Comparison of ENCODE assay signal across 16 mouse cellular contexts in genomic region chr3:145874126-145874525, GRCm38 (mm10). TPM values are rescaled to one million over a fixed set of nuclear protein-coding genes. Genes with fewer than 3 reads are reported as not detected.
DNase-seq lines count a peak whose midpoint lies in the region; ATAC-seq and TF ChIP-seq lines count a peak whose summit lies in the region.
"Had no signal": no experiment of that assay in that cellular context is flagged by ENCODE, and none has a peak within 500 bp of the region (broad histone marks: within the 10 kb centered on the region; RNA-seq: fewer than 3 reads in every experiment).

No protein-coding gene starts in this region.

- no peaks in the 10 kb centered on the region for H3K27me3 ChIP-seq in heart, embryonic 11.5 days (ENCODE audit: control insufficient read depth, insufficient read depth, low read length)
- no peaks in the 10 kb centered on the region for H3K27me3 ChIP-seq in heart, postnatal 0 days (ENCODE audit: control insufficient read depth, insufficient read depth, low read length)
- H3K27me3 ChIP-seq in midbrain, embryonic 10.5 days (ENCODE audit: low read depth, poor library complexity, severe bottlenecking): peaks cover 15% of the 10 kb centered on the region
- H3K27me3 ChIP-seq: heart, embryonic 13.5 days; limb, embryonic 15.5 days; neural tube, embryonic 12.5 days had no signal

- H3K36me3 ChIP-seq in heart, embryonic 11.5 days (ENCODE audit: control insufficient read depth, insufficient read depth, low read length): no peaks in the 10 kb centered on the region
- no peaks in the 10 kb centered on the region for H3K36me3 ChIP-seq in heart, postnatal 0 days (replicated peaks; ENCODE audit: control insufficient read depth, insufficient read depth, low read length)
- no peaks in the 10 kb centered on the region for H3K36me3 ChIP-seq in midbrain, embryonic 10.5 days
- H3K36me3 ChIP-seq: heart, embryonic 13.5 days; limb, embryonic 15.5 days; neural tube, embryonic 12.5 days had no signal

- H3K9me3 ChIP-seq in heart, embryonic 11.5 days (replicated peaks; ENCODE audit: control insufficient read depth, low read length): no peaks in the 10 kb centered on the region
- H3K9me3 ChIP-seq in heart, postnatal 0 days (replicated peaks; ENCODE audit: control insufficient read depth, low read length): no peaks in the 10 kb centered on the region
- no peaks in the 10 kb centered on the region for H3K9me3 ChIP-seq in midbrain, embryonic 10.5 days (replicated peaks)
- H3K9me3 ChIP-seq: heart, embryonic 13.5 days; limb, embryonic 15.5 days; neural tube, embryonic 12.5 days had no signal

- no peak for ATAC-seq in heart, embryonic 11.5 days (replicated peaks; ENCODE audit: insufficient number of reproducible peaks, low FRiP score, low TSS enrichment)
- ATAC-seq in heart, postnatal 0 days (ENCODE audit: insufficient read depth, low read depth): peak; percentile 51
- ATAC-seq: CD4-positive, CD25-positive, alpha-beta regulatory T cell, adult 4 months; forebrain, postnatal 0 days; liver, postnatal 0 days had no signal

- no peak for TF ChIP-seq EP300 in heart, postnatal 0 days (IDR thresholded peaks at IDR 0.05; ENCODE audit: low read depth)

- DNase-seq in heart, adult 8-10 months (ENCODE audit: low spot score): peak; percentile 59
- peak; percentile 86 for DNase-seq in gastrocnemius, adult 18-20 months (ENCODE audit: low spot score)
- DNase-seq in gastrocnemius, adult 8-10 months (ENCODE audit: low spot score in 2 of 2): peak; percentile 47 to 72
- no peak for DNase-seq in heart, postnatal 0 days (ENCODE audit: low spot score)
- no peak for DNase-seq in urinary bladder, adult 18-20 months (ENCODE audit: low spot score in 2 of 2)
- DNase-seq in midbrain, embryonic 10.5 days (ENCODE audit: low spot score): no peak
- DNase-seq: adrenal gland, adult 8-10 months; forebrain, postnatal 0 days; kidney, adult 9 months; liver, postnatal 0 days; thymus, adult 18-20 months had no signal

- no peak overlapping the region for H3K9ac ChIP-seq in heart, embryonic 11.5 days (ENCODE audit: low read depth, low read length)
- H3K9ac ChIP-seq in heart, postnatal 0 days (replicated peaks; ENCODE audit: low read depth, low read length): no peak overlapping the region
- H3K9ac ChIP-seq: forebrain, postnatal 0 days; heart, embryonic 13.5 days; limb, embryonic 15.5 days; liver, postnatal 0 days; neural tube, embryonic 12.5 days had no signal

- H3K27ac ChIP-seq in heart, embryonic 11.5 days (ENCODE audit: low read depth, low read length): no peak overlapping the region
- peak overlapping the region; percentile 41; the same call in 1 of the 2 replicates for H3K27ac ChIP-seq in heart, postnatal 0 days (ENCODE audit: low read depth)
- no peak overlapping the region for H3K27ac ChIP-seq in midbrain, embryonic 10.5 days (replicated peaks)
- H3K27ac ChIP-seq: heart, embryonic 13.5 days; limb, embryonic 15.5 days; neural tube, embryonic 12.5 days had no signal

- no peak overlapping the region for H3K4me3 ChIP-seq in heart, embryonic 11.5 days (ENCODE audit: low read depth, low read length)
- H3K4me3 ChIP-seq in heart, postnatal 0 days (ENCODE audit: low read depth, low read length): no peak overlapping the region
- H3K4me3 ChIP-seq in midbrain, embryonic 10.5 days: no peak overlapping the region
- H3K4me3 ChIP-seq: heart, embryonic 13.5 days; limb, embryonic 15.5 days; neural tube, embryonic 12.5 days had no signal

- WGBS in heart, embryonic 11.5 days (ENCODE audit: insufficient replicate concordance): 72% methylated on average over 4 of the region's 4 CpGs
- WGBS in heart, postnatal 0 days: 37% methylated on average over 4 of the region's 4 CpGs
- WGBS in midbrain, embryonic 10.5 days: 86% methylated on average over 4 of the region's 4 CpGs

- TF ChIP-seq CTCF in heart, postnatal 0 days (IDR thresholded peaks at IDR 0.05; ENCODE audit: low read depth): no peak

- H3K4me1 ChIP-seq in heart, embryonic 11.5 days (ENCODE audit: control insufficient read depth, insufficient read depth, low read length): no peaks in the 10 kb centered on the region
- peaks cover 10% of the 10 kb centered on the region for H3K4me1 ChIP-seq in heart, postnatal 0 days (ENCODE audit: control insufficient read depth, insufficient read depth)
- peaks cover 7% of the 10 kb centered on the region; the same call in 1 of the 2 replicates for H3K4me1 ChIP-seq in midbrain, embryonic 10.5 days
- H3K4me1 ChIP-seq: neural tube, embryonic 12.5 days had no signal

- no peak overlapping the region for H3K4me2 ChIP-seq in heart, embryonic 11.5 days
- H3K4me2 ChIP-seq in heart, postnatal 0 days (ENCODE audit: low read depth, low read length): no peak overlapping the region
- H3K4me2 ChIP-seq: heart, embryonic 13.5 days; limb, embryonic 15.5 days; neural tube, embryonic 12.5 days had no signal

RNA-seq across cellular contexts. Expression of gene Bcl10, which starts 48.5 kb away (rescaled TPM):
- total RNA-seq in heart, adult 8-10 months (2022): 10 to 100 TPM; 14.9 to 17.6 (median 16.5) TPM
- polyA plus RNA-seq in heart, embryonic 11.5 days (2014; fragmentation: Nextera tagmentation; extraction: Ambion mirVana): 45.9 and 46.4 TPM in 2 replicates
- 1 to 10 TPM; 9.4 to 9.7 TPM for total RNA-seq in gastrocnemius, adult 18-20 months (2021)
- 10 to 100 TPM in 2 of 4 experiments, 1 to 10 TPM in 2; 9.0 to 11.2 (median 9.9) TPM for total RNA-seq in gastrocnemius, adult 8-10 months (2022)
- total RNA-seq in heart, postnatal 0 days (2014; rRNA removed; ENCODE audit: low replicate concordance): 16.1 and 48.3 TPM in 2 replicates
- polyA plus RNA-seq in heart, postnatal 0 days (2015; fragmentation: Nextera tagmentation; extraction: Ambion mirVana): 32.7 and 35.1 TPM in 2 replicates
- 43.9 and 44.3 TPM in 2 replicates for polyA plus RNA-seq in midbrain, embryonic 10.5 days (2016; fragmentation: Nextera tagmentation; extraction: Ambion mirVana)

Comparison
In these comparisons a context has a peak if more than half of its experiments do, and no peak if none do; other contexts are left out.
1. DNase-seq: peak in heart, adult 8-10 months (single experiment), gastrocnemius, adult 18-20 months (single experiment) and gastrocnemius, adult 8-10 months (2 of 2); none in heart, postnatal 0 days (single experiment), urinary bladder, adult 18-20 months (0 of 2) and midbrain, embryonic 10.5 days (single experiment).